Mouse (Mus musculus): ENCODE measurements around the gene Tagln2.

The Tagln2 gene

GRCm38 (mm10) chr1:172502145-172503110 lies 2.6 kb downstream of the Tagln2 start:
- DNase-seq (ENCODE audit: low read depth, low spot score) = no peak

GRCm38 (mm10) chr1:172503111-172503997 lies 3.5 kb downstream of the Tagln2 start:
- DNase-seq (ENCODE audit: low read depth, low spot score) = no peak

- no peak for DNase-seq (ENCODE audit: low read depth, low spot score)
Observed at GRCm38 (mm10) chr1:172504756-172505155, 4.9 kb downstream of the Tagln2 start.

GRCm38 (mm10) chr1:172507001-172507400 lies 7.2 kb downstream of the Tagln2 start:
- no peak for DNase-seq (ENCODE audit: low read depth, low spot score)

GRCm38 (mm10) chr1:172507701-172508100 lies 7.9 kb downstream of the Tagln2 start:
- DNase-seq (ENCODE audit: low read depth, low spot score) = no peak

GRCm38 (mm10) chr1:172508172-172508571 lies 8.3 kb downstream of the Tagln2 start:
- DNase-seq (ENCODE audit: low read depth, low spot score) = no peak

- DNase-seq (ENCODE audit: low read depth, low spot score) = no peak
Observed at GRCm38 (mm10) chr1:172509235-172509634, 9.4 kb downstream of the Tagln2 start.

GRCm38 (mm10) chr1:172509983-172510382 lies 10.1 kb downstream of the Tagln2 start:
- no peak for DNase-seq (ENCODE audit: low read depth, low spot score)

GRCm38 (mm10) chr1:172510421-172510972 lies 10.7 kb downstream of the Tagln2 start:
- DNase-seq (ENCODE audit: low read depth, low spot score) = no peak

- DNase-seq (ENCODE audit: low read depth, low spot score) = no peak
Observed at GRCm38 (mm10) chr1:172512962-172513361, 13.1 kb downstream of the Tagln2 start.

GRCm38 (mm10) chr1:172513525-172514212 lies 13.8 kb downstream of the Tagln2 start:
- no peak for DNase-seq (ENCODE audit: low read depth, low spot score)

- DNase-seq (ENCODE audit: low read depth, low spot score) = no peak
Observed at GRCm38 (mm10) chr1:172514213-172514529, 14.3 kb downstream of the Tagln2 start.

- no peak for DNase-seq (ENCODE audit: low read depth, low spot score)
Observed at GRCm38 (mm10) chr1:172514551-172515268, 14.9 kb downstream of the Tagln2 start.

GRCm38 (mm10) chr1:172515396-172515795 lies 15.5 kb downstream of the Tagln2 start:
- DNase-seq (ENCODE audit: low read depth, low spot score) = no peak

- no peak for DNase-seq (ENCODE audit: low read depth, low spot score)
Observed at GRCm38 (mm10) chr1:172518013-172518412, 18.2 kb downstream of the Tagln2 start.

GRCm38 (mm10) chr1:172519644-172520043 lies 19.8 kb downstream of the Tagln2 start:
- no peak for DNase-seq (ENCODE audit: low read depth, low spot score)

GRCm38 (mm10) chr1:172520576-172521440 lies 21.0 kb downstream of the Tagln2 start, which contains the start of gene Cfap45:
Gene Cfap45, plus strand, starts transcription at chr1:172520801.
- no peak for DNase-seq (ENCODE audit: low read depth, low spot score)

- no peak for DNase-seq (ENCODE audit: low read depth, low spot score)
Observed at GRCm38 (mm10) chr1:172522524-172522923, 22.7 kb downstream of the Tagln2 start.

GRCm38 (mm10) chr1:172523699-172524101 lies 23.9 kb downstream of the Tagln2 start:
- no peak for DNase-seq (ENCODE audit: low read depth, low spot score)
